Mouse (Mus musculus) spleen, postnatal 4 days (tissue): Measurements from ENCODE around the gene Gpx2.
"Not testable (repeated sequence)": the region's sequence is repeated elsewhere in the genome, so short reads cannot be mapped to it uniquely, and the experiment has no call there.

Experiments used
- DNase-seq, 2 experiments: peaks; one replicate each; pipeline ENCODE4 v3.0.0; 2022; ENCODE audit warnings: low spot score in 2 of 2

Gene Gpx2

DNA sequence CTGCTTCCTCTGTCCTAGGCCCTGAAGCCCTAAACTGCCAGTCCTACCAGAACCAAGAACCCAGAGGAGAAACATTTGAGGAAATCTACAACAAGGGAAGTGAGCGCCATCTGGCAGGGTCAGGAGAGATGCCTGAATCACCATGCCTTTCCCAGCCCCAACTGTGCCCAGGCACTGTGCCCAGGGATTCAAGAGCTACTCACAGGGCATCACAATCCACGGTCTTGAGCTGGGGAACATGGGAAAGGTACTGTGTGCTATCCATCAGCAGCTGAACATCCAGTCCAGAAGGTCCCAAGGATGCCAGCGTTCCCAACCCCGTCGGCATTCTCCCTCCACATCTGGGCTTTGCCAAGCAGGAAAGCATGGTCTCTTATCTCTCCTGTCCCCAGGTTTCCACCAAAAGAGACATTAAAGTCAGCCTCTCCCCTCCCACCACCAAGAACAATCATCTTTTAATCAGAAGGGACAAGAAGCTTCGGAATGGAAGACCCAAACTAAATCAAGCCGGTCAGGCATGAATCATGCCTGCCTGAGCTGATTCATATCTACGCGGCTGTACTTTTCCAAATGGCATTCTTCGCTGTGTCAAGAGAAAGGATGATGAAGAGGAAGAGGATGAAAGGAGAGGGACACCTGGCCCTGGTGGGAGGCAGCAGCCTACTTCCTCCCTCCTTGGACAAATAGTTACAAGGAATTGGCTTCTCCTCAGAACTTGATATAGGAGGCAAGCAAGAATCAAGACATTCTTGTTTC lies 9.9 kb upstream of the Gpx2 start:
- no peak for DNase-seq

- peak in 1 of 2 experiments; percentile 32 for DNase-seq
Measured at GRCm38 (mm10) chr12:76803700-76804252, 8.4 kb upstream of the Gpx2 start.

DNA sequence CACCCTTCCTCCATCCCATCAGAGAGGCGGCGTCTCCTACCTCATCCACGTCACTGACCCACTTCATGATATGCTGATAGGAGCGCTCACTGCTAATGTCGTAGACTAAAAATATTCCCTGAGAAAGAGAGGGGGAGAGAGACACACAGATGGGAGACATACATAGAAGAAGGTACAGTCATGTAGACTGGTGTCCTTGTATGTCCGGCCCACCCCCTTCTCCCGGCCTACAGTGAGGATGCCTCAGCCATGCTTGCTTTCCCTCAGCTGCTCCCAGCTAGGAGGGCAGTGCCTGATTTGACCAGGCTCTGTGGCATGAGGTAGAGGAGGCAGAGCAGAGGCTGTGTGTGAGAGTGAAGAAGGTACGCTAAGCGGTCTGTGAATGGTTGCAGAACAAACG lies 7.7 kb upstream of the Gpx2 start:
- DNase-seq, result no peak

DNA sequence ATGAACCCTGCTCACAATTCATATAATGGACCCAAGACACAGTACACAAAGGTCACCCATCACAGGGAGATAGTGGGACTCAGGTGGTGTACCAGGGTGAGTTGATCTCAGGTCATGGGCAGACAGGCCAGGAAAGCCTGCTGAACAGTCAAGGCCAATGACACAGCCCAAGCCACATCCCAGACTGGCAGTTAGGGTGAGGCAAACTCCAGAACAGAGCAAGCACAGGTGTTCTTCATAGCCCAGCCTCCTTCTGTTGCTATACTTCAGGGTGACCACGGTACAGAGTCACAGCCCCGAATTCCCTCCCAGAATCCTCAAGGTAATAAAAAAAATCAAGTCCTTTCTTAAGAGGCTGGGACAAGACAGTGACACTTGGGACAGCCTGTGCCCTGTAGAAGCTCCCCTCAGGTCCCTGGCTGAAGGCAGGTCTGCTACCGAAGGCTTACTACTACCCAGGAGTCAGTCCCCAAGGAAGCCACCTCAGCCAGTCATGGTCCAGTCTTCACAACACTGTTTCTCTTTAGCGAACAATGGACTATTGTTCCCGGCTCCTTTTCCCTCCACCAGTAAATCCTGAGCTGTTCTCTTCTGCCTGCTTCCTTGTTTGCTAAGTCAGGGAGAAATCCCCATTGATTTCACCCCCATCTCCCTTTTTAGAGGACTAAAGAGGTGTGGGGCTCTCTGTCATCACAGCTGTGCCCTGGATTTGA lies 2.8 kb upstream of the Gpx2 start:
- no peak for DNase-seq

GRCm38 (mm10) chr12:76796938-76797539 lies 1.7 kb upstream of the Gpx2 start:
- no peak for DNase-seq

DNA sequence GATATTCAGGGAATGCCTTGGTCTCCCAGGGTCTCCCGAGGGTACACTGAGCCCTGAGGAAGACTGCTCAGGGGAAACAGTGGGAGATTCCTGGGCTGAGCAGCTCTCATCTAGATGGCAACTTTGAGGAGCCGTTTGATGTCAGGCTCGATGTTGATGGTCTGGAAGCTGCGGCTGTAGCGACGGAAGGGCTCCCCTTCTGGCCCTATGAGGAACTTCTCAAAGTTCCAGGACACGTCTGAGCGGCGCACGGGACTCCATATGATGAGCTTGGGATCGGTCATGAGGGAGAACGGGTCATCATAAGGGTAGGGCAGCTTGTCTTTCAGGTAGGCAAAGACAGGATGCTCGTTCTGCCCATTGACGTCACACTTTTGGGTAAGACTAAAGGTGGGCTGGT lies 2.8 kb downstream of the Gpx2 start:
- not testable (repeated sequence) for DNase-seq

DNA sequence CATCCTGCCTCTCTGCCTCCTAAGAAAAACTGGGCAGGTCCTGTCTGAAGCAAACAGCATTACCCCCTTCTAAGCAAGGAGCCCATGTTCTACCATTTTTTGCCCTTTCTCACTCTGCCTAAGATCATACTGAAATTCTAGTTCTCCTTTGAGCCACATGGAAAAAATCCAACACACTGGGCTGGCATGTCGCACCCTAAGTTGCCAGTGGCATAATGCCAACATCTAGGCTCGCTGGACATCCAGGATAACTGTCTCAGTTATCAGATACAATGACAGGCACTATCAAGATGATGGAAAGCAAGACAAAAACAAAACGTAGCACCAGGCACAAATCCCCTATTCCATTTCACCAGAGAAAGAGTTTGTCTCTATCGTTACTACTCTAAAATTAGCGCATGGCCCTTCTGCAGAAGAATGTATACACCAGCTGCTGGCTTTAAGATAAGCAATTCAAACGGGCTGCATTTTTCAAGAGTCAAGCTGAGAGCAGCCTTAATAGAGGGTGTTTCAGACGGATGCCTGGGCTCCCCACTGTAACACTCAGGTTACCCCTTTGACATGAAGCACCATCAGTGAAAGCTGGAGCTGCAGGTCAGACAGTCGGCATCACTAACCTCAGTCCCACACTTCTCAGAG lies 4.8 kb downstream of the Gpx2 start:
- no peak for DNase-seq

GRCm38 (mm10) chr12:76784056-76784619 lies 11.2 kb downstream of the Gpx2 start:
- DNase-seq, result no peak

GRCm38 (mm10) chr12:76780639-76781468 lies 14.5 kb downstream of the Gpx2 start:
- DNase-seq, result no peak

DNA sequence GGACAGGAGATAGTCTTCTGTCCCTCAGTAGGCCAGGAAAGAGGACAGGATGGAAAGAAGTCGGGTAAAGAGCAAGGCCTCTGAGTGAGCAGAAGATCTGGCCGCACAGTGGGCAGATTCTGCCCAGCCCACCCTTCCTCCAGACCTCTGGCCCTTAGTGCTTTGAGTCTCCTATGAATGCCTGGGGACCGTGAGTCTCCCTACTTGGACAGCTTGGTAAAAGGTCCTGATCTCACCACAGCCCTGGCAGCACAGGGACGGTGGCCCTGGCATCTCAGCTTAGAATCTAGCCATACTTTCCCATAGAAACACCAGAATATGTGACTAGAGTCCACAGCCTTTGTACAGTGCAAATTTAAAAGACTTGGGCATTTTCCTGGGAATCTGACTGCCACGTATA lies 15.4 kb downstream of the Gpx2 start:
- DNase-seq, result no peak

DNA sequence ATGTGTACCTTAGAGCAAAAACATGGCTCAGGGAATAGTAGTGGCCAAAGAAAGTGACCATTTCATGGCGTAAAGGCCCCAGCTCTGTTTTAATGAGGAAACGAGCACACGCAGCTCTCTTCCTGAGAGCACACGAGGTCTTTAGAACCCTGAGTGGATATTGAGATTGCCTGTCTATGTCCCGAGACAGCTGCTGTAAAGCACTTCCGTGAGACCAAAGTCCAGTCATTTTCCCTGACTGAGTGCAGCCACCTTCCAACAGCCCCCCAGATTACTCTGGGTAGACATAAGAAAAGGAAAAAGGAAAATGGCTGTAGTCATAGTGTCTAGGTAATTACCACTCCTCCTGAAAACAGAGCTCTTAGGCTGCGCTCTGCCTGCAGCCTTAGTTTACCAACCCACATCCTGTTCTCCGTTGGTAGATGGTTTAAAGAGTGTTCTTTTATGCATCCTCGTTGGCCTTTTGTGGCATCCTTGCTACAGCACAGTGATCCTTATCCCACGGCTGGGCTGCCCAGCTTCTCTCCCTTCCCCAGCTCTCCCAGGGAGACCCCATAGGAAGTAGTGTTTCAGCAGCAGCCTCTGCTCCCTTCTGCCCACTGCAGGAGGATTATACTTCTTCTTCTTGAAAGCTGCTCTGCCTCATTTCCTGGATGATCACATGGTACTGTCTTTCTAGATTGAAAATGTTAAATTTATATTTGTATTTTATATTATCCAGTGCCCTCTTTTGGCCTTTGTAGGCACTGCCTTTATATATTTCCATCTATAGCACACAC lies 16.9 kb downstream of the Gpx2 start:
- no peak for DNase-seq

- no peak for DNase-seq
Measured at GRCm38 (mm10) chr12:76777845-76778244, 17.5 kb downstream of the Gpx2 start.

DNA sequence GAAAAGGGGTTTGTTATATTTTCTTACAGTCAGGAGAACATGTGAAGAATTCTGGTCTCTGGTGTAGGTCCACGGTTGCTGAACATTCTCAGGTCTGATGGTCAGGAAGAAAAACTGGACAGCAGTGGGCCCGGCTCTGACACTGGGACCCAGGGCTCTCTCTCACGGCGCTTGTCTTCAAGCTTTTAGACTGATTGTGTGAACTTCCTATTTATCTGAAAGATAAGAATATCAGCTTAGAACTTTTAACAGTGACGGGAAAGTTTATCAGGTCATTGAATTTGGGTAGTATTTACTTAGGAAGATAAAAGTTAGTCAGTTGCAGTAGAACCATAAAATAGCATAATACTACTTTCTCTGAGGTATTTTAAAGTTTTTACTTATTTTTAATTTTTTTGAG lies 18.5 kb downstream of the Gpx2 start:
- DNase-seq, result no peak

- DNase-seq, result no peak
Measured at GRCm38 (mm10) chr12:76775132-76775531, 20.2 kb downstream of the Gpx2 start.

GRCm38 (mm10) chr12:76774652-76775051 lies 20.7 kb downstream of the Gpx2 start:
- no peak for DNase-seq

DNA sequence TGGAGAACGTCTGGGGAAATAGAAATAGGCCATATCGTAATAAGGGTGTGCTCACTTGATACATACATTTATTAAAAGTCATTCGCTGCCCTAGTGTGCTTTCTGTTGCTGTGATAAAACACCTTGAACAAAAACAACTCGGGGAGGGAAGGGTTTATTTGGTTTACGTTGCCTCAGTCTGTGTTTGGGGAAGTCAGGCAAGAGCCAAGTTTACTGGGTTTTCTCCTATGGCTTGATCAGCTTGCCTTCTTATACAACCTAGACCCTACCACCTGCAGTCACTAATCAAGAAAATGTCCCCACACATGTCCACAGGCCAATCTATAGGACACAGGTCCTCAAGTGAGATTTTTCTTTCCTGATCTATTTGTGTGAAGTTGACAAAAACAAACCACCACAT lies 23.8 kb downstream of the Gpx2 start:
- no peak for DNase-seq

GRCm38 (mm10) chr12:76770841-76771500 lies 24.4 kb downstream of the Gpx2 start:
- DNase-seq, result no peak

- DNase-seq, result peak in 1 of 2 experiments; percentile 65
Measured at GRCm38 (mm10) chr12:76765901-76766630, 29.3 kb downstream of the Gpx2 start.

DNA sequence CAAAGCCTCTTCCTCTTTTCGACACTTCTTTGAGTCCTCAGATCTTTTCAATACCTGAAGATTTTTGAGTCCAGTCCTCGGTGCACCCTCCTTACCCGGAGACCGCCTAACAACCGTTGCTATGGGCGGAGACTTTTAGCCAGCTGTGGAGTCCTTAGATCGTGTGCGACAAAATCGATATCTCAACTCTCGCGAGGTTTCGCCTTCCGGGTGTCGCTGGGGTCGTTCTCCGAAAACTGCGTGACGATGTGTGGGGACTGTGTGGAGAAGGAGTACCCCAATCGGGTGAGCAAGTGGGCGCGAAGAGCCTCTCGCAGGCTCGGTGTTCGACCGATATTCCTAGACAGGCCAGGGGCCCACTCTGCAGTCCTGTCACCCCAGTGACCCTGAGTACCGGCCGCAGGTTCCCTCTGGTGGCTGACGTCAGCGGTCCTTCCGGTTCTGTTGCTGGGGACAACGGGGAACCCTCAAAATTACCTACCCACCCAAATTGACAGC lies 30.0 kb downstream of the Gpx2 start, which contains the start of the genes Churc1 and Fntb:
Churc1 (plus strand) TSS at position 185 of the 498 bp plus-strand sequence.
Fntb (plus strand) TSS at position 236 of the 498 bp plus-strand sequence.
- peak; percentile 94 to 96 for DNase-seq
